Mouse (Mus musculus) skeletal muscle tissue, adult 2 months (tissue): ENCODE measurements around the gene Sertad2.
A peak's percentile ranks its signal among the peaks of the same experiment; 100 is the strongest.

Experiments
- DNase-seq: peaks from one replicate; pipeline ENCODE4 v3.0.0-alpha.2; 2012; ENCODE audit warnings: low read depth, low spot score

Sertad2 gene

DNA sequence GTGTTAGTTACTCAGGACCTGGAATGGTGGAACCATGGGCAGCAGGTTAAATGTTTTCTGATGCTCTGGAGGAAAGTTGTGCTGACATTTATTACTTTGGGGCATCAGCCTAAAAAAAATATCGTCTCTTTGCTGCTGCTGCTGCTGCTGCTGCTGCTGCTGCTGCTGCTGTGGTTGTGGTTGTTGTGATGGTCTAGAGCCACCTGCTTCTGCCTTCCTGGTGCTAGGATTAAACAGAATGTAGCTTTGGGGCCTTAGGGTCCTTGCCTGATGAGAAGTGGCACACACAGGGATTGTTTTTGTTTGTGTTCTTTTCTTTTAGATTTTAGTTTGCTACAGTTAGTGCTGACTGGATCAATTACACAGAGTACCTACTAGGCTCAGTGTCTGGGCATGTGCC is 101.1 kb downstream of the Sertad2 start:
- DNase-seq = no peak

DNA sequence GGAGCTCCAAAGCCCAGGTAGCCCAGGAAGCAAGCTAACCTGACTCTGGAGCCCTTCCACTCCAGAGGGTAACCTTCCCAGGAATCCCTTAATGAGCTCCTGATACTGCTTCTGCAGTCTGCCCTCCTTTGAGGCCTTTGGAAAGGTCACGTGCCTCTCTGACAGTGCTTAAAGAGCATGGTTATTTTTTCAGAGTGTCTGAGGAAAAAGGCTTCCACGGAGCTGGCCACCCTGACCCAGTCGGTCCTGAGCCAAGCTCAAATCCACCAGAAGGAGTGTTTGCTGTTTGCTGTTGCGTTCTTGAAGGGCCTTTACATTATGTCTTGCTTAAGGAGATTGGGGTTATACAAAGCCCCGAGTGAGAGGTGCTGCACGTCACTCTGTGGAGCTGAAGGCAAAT is 101.8 kb downstream of the Sertad2 start:
- DNase-seq = no peak

DNA sequence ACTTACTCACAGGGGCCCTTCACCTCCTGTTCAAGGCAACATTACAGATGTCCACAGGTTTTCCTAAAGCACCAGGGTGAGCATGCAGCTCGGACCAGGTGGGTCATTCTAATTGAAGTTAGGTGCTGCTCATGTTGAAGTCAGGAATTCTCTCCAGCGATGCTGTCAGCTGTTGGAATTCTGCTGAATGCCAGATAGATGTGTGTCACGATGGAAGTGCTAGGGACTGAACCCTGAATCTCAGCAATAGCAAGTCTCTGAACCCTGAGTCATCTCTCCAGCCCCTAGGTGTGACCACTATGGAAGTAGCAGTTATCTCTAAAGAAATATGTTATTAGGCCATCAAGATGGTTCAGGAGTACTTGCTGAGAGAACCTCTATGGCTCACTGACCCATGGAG is 102.5 kb downstream of the Sertad2 start:
- no peak for DNase-seq

DNA sequence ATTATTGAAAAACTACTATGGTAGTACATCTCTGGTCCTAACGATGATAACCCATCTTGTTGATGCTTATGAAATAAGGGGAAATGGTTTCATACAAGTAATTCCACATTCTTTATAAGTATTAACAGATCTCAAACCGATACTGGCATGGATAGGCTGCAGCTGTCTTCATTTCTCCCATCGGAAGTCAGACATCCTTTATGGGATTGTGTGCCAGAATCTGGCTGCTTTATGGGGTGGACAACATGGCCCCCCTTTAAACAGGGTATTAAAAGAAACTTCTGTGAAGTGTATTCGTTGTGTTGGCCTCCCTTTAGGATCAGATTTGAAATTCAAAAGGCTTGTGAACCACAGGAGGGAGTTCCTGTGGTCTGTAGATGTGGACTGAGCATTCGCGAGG is 103.1 kb downstream of the Sertad2 start:
- DNase-seq = no peak

DNA sequence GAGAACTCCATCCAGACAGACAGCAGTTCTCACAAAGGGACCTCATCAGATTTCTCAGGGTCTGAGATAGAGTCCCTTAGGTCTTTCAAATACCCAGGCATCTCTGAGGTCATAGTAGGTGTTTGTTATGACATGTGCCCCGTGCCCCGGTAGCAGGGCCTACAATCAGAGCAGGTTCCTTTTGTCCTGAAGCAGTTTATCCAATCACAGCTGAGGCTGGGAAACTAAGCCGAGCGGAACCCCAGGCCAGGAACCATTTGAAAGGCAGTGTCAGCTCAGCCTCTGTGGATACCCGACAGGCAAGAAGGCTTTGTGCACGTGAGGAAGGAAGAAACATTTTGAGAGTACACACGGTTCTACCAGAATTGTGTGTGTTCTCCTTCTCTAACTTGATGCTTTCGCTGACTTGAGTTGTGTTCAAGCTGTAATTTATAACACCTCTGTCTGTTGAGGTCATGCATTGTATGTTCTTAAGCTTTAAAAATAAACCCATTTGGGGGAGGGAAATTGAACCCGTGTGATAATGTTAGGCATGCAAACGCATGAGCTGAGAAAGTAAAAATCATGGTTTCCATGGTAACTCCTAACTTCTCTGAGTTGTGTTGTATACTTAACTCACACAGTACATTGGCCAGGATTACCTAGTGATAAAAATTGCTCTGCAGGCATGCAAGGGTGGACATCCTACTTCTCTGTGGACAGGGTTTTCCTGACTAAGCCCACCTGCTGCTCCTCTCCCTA is 104.1 kb downstream of the Sertad2 start:
- DNase-seq = no peak

DNA sequence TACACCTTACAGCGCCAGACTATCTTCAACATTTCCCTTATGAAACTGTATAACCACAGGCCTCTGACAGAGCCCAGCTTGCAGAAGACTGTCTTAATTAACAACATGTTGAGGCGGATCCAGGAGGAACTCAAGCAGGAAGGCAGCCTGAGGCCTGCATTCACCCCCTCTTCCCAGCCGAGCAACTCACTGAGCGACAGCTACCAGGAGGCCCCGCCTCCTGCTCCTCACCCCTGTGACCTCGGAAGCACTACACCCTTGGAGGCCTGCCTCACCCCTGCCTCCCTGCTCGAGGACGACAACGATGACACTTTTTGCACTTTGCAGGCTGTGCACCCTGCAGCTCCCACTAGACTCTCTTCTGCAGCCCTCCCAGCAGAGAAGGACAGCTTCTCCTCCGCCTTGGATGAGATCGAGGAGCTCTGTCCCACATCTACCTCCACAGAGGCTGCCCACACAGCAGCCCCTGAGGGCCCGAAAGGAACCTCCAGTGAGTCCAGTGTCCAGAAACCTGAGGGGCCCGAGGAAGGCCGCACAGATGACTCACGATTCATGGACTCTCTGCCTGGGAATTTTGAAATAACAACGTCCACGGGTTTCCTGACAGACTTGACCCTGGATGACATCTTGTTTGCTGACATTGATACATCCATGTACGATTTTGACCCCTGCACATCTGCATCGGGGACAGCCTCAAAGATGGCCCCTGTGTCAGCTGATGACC is 105.0 kb downstream of the Sertad2 start:
- no peak for DNase-seq

DNA sequence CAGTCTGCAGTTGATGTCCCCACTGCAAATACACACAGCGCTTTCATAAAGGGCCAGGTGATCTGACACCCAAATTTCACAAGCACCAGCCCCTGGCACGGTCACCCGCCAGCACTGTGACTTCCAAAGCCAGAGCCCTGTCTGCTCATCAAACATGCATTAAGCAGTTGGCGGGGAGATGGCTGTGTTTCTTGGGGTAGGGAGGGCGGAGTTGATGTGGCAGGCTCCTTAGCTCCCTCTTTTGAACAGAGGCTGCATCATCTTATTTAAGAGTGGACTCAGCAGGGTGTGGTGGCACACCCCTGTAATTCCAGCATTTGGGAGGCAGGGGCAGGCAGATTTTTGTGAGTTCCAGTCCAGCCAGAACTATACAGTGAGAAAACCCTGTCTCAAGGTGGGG is 106.4 kb downstream of the Sertad2 start:
- DNase-seq = peak; percentile 26

DNA sequence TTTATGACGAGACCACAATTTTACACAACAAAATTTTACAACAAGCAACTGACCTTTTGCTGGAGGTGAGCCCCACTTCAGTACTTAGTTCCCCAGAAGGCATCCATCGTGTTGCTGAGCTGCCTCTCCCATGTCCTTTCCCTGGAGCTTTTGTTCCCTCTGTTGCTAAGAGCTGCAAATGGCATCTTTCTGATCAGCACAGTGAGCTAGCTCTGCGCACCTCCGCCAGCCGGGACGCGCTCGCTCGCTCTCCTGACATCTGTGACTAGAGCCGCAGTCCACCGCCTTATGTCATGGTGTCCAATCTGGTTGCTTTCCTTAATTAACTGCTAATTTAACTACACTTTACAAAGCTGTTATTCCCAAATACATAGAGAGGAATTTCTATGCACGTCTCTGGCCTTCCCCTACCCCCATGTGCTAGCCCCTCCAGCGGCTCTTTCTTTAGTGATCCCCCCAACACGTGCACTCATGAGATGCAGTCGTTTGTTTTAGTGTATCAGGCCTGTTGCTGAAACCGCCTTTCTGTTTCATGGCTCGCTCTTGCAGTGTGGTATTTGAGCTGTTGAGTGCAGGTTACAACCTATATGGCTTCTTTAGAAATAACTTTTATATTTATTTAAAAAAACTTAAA is 107.1 kb downstream of the Sertad2 start:
- no peak for DNase-seq

DNA sequence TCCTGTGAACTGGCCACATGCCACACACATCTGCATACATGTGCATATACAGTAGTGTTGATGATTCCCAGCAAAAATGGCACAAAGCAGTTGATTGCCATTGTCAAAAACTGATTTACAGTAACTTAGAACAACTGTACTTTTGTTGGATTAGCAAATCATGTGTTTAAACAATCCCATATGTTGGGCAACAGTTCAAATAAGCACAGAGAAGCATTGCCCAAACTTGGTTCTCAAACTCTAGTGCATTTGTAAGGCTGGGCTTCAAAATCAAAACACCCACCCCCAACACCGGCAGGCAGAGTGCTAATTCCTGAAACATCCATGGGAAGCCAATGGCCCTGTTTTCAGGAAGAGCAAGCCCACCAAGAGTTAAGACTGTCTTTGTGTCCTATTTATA is 108.1 kb downstream of the Sertad2 start:
- DNase-seq = no peak

DNA sequence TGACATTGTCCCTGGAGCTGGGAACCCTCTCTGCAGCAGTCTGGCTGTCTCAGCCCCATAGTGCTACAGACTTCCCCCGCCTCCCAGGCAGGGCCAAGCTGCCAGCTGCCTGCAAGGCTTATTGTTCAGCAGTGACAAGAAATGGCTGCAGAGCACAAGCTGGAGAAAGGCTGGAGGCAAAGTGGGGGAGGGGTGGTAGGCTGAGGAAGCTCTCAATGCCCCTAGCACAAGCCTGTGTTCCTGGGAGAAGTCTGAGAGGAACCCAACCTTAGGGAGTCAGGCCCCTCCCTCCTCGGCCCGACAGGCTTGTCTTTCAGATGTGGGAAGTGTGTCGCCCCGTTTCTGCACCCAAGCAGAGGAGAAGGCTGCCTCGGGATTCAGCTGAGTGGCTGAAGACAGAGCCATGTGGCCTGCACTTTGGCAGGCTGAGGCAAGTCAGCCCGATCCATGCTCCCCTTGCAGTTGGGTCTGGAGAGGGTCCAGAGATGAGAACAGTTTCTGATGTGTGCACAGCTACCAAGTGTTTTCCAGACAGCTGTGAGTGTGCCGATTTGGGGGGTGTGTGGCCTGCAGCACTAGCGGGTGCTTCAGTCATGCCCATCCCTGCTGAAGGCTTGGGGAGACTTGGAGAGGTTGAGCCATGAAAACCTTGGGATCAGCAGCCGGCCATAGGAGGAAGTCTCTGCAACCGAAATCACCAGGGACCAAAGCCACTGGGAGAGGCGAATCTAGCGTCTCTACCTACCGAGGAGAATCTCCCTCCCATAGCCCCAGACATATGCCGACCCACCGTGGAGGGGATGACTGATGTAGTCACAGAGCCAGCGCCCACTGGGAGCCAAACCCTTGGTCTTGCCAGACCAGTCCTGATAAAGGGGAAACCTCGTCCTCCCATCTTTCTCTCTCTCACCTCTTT is 113.0 kb downstream of the Sertad2 start:
- DNase-seq = no peak

DNA sequence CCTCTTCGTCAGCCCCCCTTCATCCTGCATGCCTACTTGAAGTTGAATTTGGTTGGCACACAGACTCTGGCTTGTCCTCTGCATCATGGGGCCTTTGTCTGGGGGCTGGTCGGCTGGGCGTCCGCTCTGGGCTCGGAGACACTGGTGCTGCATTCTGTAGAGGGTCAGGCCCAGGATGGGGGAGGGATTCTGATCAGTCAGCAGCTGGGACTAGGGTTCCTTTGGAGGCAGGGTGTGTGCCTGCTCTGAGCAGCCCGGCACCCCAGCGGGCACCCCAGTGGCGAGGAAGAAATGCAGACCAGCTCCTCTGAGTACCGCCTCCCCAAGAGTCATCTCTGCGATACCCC is 113.6 kb downstream of the Sertad2 start:
- DNase-seq = no peak

DNA sequence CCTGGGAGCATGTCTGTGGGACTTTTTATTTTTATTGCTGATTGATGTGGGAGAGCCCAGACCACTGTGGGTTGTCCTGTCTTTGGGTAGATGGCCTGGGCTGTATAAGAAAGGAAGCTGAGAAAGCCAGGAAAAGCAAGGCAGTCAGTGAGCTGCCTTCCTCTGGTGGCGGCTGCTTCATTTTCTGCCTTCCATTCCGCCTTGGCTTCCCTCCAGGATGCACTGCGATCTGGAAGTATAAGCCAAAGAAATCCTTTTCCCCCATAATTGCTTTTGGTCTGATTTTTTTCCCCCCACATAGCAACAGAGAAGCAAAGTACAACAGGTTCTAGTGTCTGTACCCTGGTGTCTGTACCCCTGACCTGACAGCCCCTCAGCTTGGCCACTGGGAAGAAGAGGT is 116.0 kb downstream of the Sertad2 start:
- no peak for DNase-seq

DNA sequence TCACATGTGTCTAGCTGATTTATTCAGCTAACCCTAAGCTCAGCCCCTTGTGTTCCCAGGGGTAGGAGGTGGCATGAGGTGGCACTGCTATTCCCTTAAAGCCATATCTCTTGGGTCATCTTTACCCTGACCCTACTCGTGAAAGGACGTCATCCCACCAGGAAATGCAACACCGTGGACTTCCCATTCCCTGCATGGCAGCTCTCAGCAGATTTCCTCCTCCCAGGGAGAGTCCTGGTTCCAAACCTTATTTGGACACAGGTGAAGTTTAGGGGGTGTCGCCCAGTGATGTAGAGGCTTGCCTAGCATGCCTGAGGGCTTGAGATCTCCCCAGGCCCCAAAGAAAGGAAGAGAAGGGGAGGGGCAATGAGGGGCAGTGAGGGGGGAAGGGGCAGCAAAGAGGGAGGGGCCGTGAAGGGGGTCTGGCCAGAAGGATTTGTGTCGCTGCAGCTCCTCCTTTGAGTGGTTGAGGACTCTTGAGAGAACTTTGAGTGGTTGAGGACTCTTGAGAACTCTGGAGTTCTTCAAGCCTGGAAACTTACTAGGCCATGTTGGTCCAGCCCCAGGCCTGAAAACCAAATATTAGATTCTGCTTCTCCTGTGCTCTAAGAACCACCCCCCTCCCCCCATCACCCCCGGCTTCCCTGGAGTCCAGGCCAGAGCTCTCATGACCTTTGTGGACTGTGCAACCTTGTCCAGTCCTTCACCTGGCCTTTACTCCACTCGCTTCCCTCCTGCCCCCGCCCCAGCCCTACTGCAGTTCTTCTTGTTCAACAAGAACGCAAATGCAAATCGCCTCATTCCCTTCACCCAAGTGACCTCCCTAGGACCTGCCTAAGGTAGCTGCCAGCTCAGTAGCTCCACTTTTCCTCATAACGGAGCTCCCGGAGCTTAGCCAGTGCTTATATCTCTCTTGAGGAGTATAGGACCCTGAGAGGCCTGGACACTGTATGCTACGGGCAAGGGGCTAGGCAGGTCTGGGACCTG is 117.4 kb downstream of the Sertad2 start:
- no peak for DNase-seq

DNA sequence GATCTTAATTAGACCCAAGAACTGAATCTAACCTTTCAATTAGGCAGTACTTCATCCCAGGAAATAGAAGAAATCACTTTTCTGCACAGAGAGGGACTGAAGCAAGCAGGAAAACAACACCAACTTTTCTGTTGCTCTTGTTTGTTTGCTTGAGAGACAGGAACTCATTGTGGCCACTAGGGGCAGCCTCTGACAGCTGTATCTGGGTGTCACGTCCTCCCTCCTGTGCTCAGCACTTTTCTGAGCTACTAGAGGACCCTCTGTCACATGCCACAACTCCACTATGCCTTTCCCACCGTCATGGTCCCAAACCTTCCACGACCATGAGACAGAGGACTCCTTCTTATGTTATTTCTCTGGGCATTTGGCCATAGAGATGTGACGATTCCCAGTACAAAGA is 118.6 kb downstream of the Sertad2 start:
- no peak for DNase-seq

DNA sequence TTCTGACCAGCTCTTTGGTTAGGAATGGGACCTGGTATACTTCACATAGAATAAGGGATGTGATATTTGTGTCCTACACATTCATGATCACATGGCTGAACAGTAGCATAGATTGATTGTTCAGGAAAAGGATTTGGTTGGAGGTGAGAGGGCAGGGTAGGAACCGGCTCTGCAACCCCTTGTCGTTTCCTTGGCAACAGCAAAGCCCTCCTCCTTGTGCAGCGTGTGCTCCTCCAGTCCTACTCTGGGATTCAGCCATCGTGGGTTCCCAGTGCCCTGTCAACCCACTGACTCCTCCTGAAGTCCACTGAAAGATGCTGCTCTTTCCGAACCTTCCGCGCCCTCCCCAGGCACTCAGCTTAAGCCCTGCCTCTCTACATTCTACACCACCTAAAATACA is 119.8 kb downstream of the Sertad2 start:
- DNase-seq = no peak

DNA sequence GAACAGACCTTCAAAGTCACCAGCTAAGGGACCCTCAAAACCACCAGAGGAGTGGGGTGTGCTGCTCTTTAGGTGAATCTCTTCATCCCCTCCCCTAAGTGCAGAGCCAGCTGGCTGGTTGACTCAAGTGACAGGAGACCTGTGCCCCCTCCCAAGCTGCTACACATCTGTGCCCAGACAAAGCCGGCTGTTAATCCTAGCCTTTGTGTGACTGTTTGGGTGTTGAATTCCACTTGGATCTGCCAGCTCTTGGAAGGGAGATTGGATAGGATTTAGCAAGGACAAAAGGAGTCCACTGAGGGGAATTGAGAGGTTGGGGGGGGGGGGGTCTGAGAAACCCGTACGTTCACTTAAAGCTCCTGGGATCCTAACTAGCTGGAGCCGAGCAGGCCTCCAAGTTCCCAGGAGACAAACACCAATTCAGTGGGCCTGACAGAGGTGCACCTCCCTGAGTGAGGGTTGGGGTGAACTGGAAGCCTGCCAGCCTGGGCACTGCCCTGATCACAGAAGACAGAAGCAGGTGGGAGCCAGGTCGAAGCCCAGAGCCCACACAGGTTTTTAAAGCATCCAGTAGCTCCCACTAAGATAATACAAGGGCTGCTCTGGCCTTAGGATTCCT is 120.6 kb downstream of the Sertad2 start:
- no peak for DNase-seq

DNA sequence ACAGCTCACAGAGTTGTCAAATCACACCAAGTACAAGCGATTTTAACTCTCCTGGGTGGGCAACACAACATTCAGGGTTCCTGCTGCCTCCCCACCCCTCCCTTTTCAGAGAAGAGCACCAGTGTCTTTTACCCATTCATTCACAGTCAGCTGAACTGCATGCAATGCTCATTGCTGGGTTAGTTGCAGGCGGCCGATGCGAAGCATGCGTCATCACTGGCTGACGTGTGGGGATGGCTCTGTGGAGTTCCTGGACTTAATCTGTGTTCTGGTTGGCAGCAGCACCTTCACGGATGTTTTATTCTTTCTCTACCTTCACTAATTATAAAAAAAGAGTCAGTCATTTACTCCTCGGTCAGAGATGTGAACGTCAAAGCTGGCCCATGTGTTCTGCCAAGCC is 121.8 kb downstream of the Sertad2 start:
- no peak for DNase-seq

DNA sequence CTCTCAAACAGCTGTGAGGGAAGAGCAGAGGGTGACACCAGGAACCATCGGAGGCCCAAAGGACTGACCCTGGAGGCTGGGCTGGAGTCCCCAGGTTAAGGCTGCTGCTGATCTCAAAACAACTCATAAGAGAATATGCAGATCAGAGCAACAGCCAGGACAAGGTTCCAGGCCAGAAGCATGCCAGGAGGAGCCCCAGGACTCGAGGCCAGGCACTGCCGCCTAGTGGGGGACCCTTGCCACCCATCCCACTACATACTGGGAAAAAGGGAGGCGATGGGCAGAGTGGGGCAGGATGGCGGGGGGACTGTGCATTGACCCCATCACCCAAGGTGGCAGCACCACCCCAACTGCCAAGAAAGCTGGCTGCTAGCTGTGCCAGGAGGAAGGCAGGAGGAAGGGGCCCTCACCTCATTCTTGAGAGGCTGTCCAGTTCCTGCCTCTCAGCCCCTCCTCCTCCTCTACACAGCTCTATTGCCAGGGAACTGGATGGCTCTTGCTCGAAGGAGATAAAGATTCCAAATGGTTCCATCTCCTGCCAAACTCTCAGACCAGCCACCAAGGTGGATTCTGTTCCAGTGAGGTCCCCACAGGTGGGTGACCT is 128.8 kb downstream of the Sertad2 start:
- DNase-seq = no peak

DNA sequence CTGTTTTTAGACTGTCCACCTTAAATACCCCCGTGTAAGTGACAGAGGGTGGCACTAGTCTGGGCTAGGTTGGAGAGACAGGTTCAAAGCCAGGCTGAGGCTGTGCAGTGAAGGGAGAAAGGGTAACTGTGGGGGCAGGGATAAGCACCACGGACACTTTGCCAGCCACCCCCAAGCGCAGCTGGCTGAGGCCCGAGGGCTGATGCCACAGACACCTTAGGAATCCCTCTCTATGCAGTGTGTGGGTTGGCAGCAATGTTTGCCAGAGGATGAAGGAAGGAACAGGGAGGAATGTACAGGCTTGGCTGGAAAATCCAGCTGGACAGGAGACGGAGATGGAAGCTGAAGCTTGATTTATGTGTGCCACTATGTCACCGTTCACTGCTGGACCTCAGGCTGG is 129.5 kb downstream of the Sertad2 start:
- DNase-seq = no peak

DNA sequence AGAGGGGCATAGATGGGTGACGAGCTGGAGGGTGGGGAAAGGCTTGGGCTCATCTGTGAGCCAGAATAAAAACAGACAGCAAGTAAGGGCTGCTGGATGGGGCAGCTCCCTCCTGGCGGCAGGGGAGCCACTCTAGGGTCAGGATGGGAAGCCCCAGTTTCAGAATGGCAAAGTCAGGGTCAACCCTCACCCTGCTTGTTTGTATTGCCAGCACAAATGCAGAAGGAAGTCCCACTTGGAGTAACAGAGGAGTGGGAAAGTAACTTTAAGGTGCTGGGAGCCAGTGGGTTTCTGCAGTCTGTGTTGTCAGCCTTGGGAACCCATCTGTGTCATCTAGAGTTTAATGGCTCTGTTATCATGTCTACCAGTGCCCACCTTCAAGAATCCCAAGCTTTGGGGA is 136.3 kb downstream of the Sertad2 start:
- no peak for DNase-seq
